Mouse (Mus musculus) heart, embryonic 16.5 days (tissue): ENCODE measurements around the gene Ccdc9b. TPM values are rescaled to one million over a fixed set of nuclear protein-coding genes. Genes with fewer than 3 reads are reported as not detected.

Experiments
- ATAC-seq: fragments of 200-750 bp; cut with Nextera tagmentation; replicated peaks from 2 replicates; pipeline ENCODE4 v1.8.0; 2017; ENCODE audit warnings: moderate number of reproducible peaks; ENCODE audit not compliant: insufficient read depth, low FRiP score; ENCODE audit errors: extremely low read depth
- H3K27ac ChIP-seq: fragments of 300-500 bp; sonication (generic); 2 replicates; pipeline ENCODE4 v1.5.1; 2014; ENCODE audit warnings: mild to moderate bottlenecking, low read length, control low read depth, moderate library complexity
- H3K27me3 ChIP-seq: fragments of 300-500 bp; sonication (generic); 2 replicates; pipeline ENCODE4 v1.6.1; 2014; ENCODE audit warnings: low read length, mixed read lengths; ENCODE audit not compliant: control insufficient read depth, insufficient read depth
- H3K36me3 ChIP-seq: fragments of 300-500 bp; sonication (generic); 2 replicates; pipeline ENCODE4 v1.6.1; 2014; ENCODE audit not compliant: control insufficient read depth, insufficient read depth
- H3K4me1 ChIP-seq: fragments of 300-500 bp; sonication (generic); 2 replicates; pipeline ENCODE4 v1.6.1; 2014; ENCODE audit warnings: low read length, mixed read lengths; ENCODE audit not compliant: control insufficient read depth, insufficient read depth
- H3K4me2 ChIP-seq: fragments of 300-500 bp; sonication (generic); 2 replicates; pipeline ENCODE4 v1.6.1; 2014; ENCODE audit warnings: low read depth, mild to moderate bottlenecking, control low read depth, low read length
- H3K4me3 ChIP-seq: fragments of 300-500 bp; sonication (generic); 2 replicates; pipeline ENCODE4 v1.5.1; 2014; ENCODE audit warnings: mild to moderate bottlenecking, control low read depth, low read length
- H3K9ac ChIP-seq: fragments of 300-500 bp; sonication (generic); 2 replicates; pipeline ENCODE4 v1.6.1; 2014; ENCODE audit warnings: low read length, control low read depth
- H3K9me3 ChIP-seq: fragments of 300-500 bp; sonication (generic); replicated peaks from 2 replicates; pipeline ENCODE4 v1.6.1; 2016; ENCODE audit warnings: low read length; ENCODE audit not compliant: control insufficient read depth
- WGBS: fragments of 180-500 bp; shearing (Covaris S2); extraction: QIAGEN DNeasy Blood & Tissue Kit; methylation state at CpG from one replicate; pipeline ENCODE4 v1.1.7; 2014; 5-methylcytosine and 5-hydroxymethylcytosine counted together
- polyA plus RNA-seq: library from polyadenylated mRNA; unstranded; fragments of >200 nt; fragmentation: Nextera tagmentation; extraction: Ambion mirVana; gene quantifications from 2 replicates; pipeline ENCODE4 v1.2.1, GENCODE M21; 2015

Gene Ccdc9b
- polyA plus RNA-seq, 1 experiment from 2014 or later = 2.0 TPM

DNA sequence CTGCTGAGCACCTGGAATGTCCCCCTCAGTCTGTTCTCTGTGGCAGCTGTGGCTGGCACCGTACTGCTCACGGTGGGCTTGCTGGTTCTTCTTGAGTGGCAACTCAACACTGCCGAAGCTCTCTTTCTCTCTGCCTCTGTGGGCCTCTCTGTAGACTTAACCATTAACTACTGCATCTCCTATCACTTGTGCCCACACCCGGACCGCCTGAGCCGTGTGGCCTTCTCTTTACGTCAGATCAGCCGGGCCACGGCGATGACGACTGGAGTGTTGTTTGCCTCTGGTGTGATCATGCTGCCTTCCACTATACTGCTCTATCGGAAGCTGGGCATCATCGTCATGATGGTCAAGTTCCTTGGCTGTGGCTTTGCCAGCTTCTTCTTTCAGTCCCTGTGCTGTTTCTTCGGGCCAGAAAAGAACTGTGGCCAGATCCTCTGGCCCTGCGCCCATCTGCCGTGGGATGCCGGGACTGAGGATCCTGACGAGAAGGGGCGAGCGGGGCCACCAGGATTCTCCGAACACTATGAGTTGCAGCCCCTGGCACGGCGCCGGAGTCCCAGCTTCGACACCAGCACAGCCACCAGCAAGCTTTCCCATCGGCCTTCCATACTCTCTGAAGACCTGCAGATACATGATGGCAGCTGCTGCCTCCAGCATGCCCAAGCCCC is 29.3 kb upstream of the Ccdc9b start:
- no peak overlapping the region for H3K27ac ChIP-seq
- no peaks in the 10 kb centered on the region for H3K9me3 ChIP-seq
- ATAC-seq = no peak
- H3K4me3 ChIP-seq = no peak overlapping the region
- peaks cover 7% of the 10 kb centered on the region for H3K27me3 ChIP-seq
- no peak overlapping the region for H3K9ac ChIP-seq
- 92% methylated on average over 26 of the region's 26 CpGs for WGBS
- H3K36me3 ChIP-seq = no peaks in the 10 kb centered on the region
- H3K4me1 ChIP-seq = peaks cover 8% of the 10 kb centered on the region; the same call in 1 of the 2 replicates
- no peak overlapping the region for H3K4me2 ChIP-seq

DNA sequence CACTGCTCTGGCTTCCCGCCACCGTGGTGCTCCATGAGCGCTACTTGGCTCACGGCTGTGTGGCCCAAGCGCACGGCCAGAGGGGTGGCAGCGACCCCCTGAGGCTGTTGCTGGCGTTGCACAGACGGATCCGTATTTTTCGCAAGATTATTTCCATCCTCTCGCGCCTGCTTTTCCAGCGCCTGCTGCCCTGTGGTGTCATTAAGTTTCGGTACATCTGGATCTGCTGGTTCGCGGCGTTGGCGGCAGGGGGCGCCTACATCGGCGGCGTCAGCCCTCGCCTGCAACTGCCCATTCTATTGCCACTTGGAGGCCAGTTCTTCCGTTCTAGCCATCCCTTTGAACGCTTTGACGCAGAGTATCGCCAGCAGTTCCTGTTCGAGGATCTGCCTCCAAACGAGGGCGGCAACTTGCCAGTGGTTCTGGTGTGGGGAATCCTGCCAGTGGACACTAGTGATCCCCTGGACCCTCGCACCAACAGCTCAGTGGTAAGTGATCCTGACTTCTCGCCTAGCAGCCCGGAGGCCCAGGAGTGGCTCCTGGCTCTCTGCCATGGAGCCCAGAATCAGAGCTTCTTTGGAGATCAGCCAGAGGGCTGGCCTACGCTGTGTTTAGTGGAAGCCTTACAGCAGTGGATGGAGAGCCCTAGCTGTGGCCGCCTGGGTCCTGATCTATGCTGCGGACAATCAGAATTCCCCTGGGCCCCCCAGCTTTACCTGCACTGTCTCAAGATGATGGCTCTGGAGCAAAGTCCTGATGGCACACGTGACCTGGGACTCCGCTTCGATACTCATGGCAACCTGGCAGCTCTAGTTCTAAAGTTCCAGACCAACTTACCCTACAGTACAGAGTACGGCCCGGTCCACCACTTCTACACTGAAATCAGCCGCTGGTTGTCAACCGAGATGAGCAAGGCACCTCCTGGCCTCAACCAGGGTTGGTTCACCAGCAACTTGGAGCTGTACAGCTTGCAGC is 28.4 kb upstream of the Ccdc9b start:
- H3K36me3 ChIP-seq = no peaks in the 10 kb centered on the region
- H3K9me3 ChIP-seq = no peaks in the 10 kb centered on the region
- peak overlapping the region; percentile 37 for H3K4me3 ChIP-seq
- ATAC-seq = peak; percentile 76
- H3K27ac ChIP-seq = no peak overlapping the region
- peak overlapping the region; percentile 44 for H3K9ac ChIP-seq
- H3K4me2 ChIP-seq = peak overlapping the region; percentile 52
- peaks cover 8% of the 10 kb centered on the region; the same call in 1 of the 2 replicates for H3K4me1 ChIP-seq
- H3K27me3 ChIP-seq = peaks cover 7% of the 10 kb centered on the region
- 21% methylated on average over 44 of the region's 44 CpGs for WGBS

DNA sequence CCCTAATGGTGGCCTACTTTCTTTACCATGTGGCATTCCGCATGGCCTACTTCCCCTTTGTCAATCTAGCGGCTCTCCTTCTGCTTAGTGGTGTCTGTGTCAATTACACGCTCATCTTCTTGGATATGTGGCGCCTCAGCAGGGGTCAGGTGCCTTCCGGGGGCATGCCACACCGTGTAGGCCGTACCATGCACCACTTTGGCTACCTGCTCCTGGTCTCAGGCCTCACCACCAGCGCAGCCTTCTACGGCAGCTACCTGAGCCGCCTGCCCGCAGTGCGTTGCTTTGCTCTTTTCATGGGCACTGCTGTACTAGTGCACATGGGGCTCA is 27.7 kb upstream of the Ccdc9b start:
- Histone ChIP-seq H3K9me3 (no peaks in the 10 kb centered on the region), H3K9ac (peak overlapping the region; percentile 44; the same call in 1 of the 2 replicates), H3K27ac (no peak overlapping the region), H3K36me3 (no peaks in the 10 kb centered on the region), H3K4me2 (peak overlapping the region; percentile 52), H3K27me3 (peaks cover 7% of the 10 kb centered on the region), H3K4me3 (peak overlapping the region; percentile 37), H3K4me1 (peaks cover 8% of the 10 kb centered on the region; the same call in 1 of the 2 replicates)
- ATAC-seq = no peak
- WGBS = 57% methylated on average over 12 of the region's 12 CpGs

DNA sequence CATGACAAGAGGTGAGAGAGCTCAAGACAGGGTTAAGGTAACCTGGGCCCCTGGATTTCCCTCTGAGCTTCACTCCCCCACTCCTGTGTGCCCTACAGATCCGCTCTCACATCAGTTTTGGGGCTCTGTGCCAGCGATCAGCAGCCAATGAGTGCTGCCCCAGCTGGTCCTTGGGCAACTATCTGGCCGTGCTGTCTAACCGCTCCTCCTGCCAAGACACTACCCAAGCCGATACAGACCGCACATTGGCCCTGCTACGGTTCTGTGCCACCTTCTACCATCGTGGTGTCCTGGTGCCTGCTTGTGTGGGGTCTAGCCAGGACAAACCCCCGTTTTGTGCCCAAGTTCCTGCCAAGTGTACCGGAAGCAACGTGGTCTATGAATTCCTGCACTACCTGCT is 27.0 kb upstream of the Ccdc9b start:
- Histone ChIP-seq H3K27ac (no peak overlapping the region), H3K9ac (no peak overlapping the region), H3K36me3 (no peaks in the 10 kb centered on the region), H3K27me3 (peaks cover 7% of the 10 kb centered on the region), H3K4me2 (no peak overlapping the region), H3K9me3 (no peaks in the 10 kb centered on the region), H3K4me1 (peaks cover 8% of the 10 kb centered on the region; the same call in 1 of the 2 replicates), H3K4me3 (no peak overlapping the region)
- no peak for ATAC-seq
- 83% methylated on average over 11 of the region's 11 CpGs for WGBS

DNA sequence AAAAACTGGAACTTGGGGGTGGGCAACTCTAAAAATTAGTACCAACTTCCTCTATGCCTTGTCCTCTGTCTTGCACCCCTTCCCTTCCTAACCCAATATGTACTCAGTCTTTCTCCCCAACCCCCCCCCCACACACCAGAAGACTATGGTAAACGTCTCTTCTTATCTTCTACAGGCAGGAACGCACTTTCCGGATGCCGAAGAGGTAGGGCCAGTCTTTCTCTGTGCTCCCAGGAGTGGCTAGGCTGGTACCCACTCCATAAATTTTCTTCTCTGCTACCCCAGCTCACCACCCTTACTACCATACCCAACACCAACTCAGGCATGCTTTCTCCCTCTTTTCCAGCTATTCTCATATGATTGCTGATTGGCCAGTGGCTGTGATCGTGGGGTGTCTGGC is 24.1 kb upstream of the Ccdc9b start:
- no peaks in the 10 kb centered on the region for H3K36me3 ChIP-seq
- H3K9me3 ChIP-seq = no peaks in the 10 kb centered on the region
- WGBS = 69% methylated on average over 5 of the region's 5 CpGs
- no peak overlapping the region for H3K4me2 ChIP-seq
- H3K27me3 ChIP-seq = peaks cover 2% of the 10 kb centered on the region; the same call in 1 of the 2 replicates
- H3K4me1 ChIP-seq = peaks cover 8% of the 10 kb centered on the region; the same call in 1 of the 2 replicates
- no peak overlapping the region for H3K4me3 ChIP-seq
- H3K9ac ChIP-seq = no peak overlapping the region
- ATAC-seq = no peak
- no peak overlapping the region for H3K27ac ChIP-seq

DNA sequence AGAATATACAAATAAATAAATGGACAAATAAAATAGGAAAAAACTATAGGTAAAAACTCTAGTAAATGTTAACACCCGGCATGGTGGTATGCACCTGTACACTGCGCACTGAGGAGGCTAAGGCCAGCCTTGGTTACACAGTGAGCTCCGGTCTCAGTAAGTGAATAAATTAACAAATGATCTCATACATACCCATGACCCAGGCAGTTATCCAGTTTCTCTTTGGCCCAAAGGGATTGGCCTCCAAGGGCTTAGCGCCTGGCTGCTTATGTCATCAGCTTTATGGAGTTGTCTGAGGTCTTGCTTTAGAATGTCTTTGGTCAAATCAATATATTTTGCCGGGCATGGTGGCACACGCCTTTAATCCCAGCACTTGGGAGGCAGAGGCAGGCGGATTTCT is 21.2 kb upstream of the Ccdc9b start:
- peaks cover 9% of the 10 kb centered on the region for H3K4me1 ChIP-seq
- no peaks in the 10 kb centered on the region for H3K36me3 ChIP-seq
- no peak overlapping the region for H3K4me2 ChIP-seq
- no peak for ATAC-seq
- H3K27me3 ChIP-seq = no peaks in the 10 kb centered on the region; the same call in none of the 2 replicates
- no peak overlapping the region for H3K9ac ChIP-seq
- H3K4me3 ChIP-seq = no peak overlapping the region
- no peaks in the 10 kb centered on the region for H3K9me3 ChIP-seq
- WGBS = 84% methylated on average over 7 of the region's 7 CpGs
- H3K27ac ChIP-seq = no peak overlapping the region

DNA sequence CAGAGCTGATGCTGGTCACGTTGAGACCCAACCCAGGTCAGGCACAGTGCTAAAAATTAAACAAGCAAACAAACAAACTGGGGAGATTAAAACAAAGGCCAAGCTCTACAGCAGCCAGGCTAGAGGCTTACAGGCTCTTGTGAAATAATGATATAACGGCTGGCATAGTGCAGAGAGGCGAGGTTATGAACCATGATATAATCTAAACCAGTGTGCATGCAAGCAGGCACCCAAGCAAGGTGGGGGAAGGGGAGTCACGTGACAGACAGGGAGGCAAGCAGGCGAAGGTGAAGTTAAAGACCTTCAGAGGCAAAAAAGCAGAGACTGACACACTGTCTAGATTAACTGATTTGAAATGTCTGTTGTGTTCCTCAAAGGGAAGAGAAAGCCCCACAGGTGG is 20.6 kb upstream of the Ccdc9b start:
- peaks cover 9% of the 10 kb centered on the region for H3K4me1 ChIP-seq
- H3K4me3 ChIP-seq = no peak overlapping the region
- WGBS = 51% methylated on average over 5 of the region's 5 CpGs
- no peak overlapping the region for H3K4me2 ChIP-seq
- H3K9me3 ChIP-seq = no peaks in the 10 kb centered on the region
- H3K27me3 ChIP-seq = no peaks in the 10 kb centered on the region; the same call in none of the 2 replicates
- no peak overlapping the region for H3K27ac ChIP-seq
- ATAC-seq = no peak
- H3K36me3 ChIP-seq = no peaks in the 10 kb centered on the region
- no peak overlapping the region for H3K9ac ChIP-seq

DNA sequence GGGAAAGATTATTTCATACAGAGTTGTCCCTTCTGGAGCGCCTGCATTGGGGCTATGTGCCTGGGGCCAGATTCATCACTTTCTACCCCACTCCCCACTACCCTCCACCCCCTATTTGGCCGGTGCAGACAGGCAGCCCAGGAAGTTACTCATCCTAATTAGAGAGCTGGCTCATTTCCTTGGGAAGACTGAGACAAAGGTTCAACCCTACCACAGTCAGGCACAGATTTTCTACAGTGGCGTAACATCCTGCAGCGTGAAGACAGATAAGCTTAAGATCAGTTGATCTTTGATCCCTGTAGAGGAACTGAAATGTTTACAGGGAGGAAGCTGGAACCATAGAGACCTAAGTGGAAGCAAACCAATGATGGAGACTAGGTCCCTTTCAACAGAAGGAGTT is 19.8 kb upstream of the Ccdc9b start:
- Histone ChIP-seq H3K36me3 (no peaks in the 10 kb centered on the region), H3K9me3 (no peaks in the 10 kb centered on the region), H3K4me1 (peaks cover 9% of the 10 kb centered on the region), H3K4me2 (no peak overlapping the region), H3K9ac (no peak overlapping the region), H3K27me3 (no peaks in the 10 kb centered on the region; the same call in none of the 2 replicates), H3K4me3 (no peak overlapping the region), H3K27ac (no peak overlapping the region)
- ATAC-seq = no peak
- WGBS = 49% methylated on average over 4 of the region's 4 CpGs

DNA sequence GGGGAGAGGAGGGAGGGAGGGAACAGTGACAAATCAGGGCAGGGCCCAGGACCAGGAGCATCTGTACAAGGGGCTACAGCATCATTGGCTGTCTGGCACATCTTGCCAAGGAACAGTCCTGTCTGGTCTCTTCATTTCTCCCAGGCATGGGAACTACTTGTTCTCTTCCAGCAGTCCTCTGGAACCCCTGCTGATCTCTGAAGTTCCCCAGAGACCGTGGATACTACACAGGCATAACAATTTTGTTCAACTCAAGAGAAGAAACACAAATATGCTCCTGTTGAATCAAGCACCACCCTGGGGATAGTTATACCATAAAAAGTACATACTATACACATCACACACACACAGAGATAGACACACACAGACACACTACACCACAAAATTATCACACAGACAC is 18.7 kb upstream of the Ccdc9b start:
- Histone ChIP-seq H3K4me1 (peaks cover 10% of the 10 kb centered on the region), H3K4me2 (no peak overlapping the region), H3K36me3 (no peaks in the 10 kb centered on the region), H3K9ac (no peak overlapping the region), H3K27me3 (no peaks in the 10 kb centered on the region; the same call in none of the 2 replicates), H3K9me3 (no peaks in the 10 kb centered on the region), H3K4me3 (no peak overlapping the region), H3K27ac (no peak overlapping the region)
- 40% methylated on average over 1 of the region's 1 CpGs for WGBS
- ATAC-seq = no peak
